25 mouse cellular contexts compared by ENCODE assay signal in the genomic region with DNA sequence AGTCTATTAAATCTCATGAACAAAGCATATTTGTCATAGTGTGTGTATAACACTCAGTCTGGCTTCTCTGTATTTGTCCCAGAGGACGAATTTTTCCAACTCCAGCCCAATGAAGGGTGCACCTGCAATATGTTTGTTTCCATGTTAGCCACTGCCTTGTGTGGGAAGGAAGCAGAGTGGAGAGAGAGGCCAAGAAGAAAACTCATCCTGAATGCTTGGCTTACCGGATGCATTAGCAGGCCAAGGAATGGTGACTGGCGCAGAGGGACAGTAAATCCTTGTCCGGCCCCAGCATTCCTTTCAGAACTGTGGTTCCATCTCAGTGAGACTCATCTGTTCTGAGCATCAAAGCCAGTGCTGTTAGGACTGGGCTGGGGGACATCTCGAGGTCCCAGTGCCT. TPM values are rescaled to one million over a fixed set of nuclear protein-coding genes. Genes with fewer than 3 reads are reported as not detected.
A peak's percentile ranks its signal among the peaks of the same experiment; 100 is the strongest.
DNase-seq lines count a peak whose midpoint lies in the region; ATAC-seq and TF ChIP-seq lines count a peak whose summit lies in the region.
"Had no signal": no experiment of that assay in that cellular context is flagged by ENCODE, and none has a peak within 500 bp of the region (broad histone marks: within the 10 kb centered on the region; RNA-seq: fewer than 3 reads in every experiment).

No protein-coding gene starts in this region.

- no peak overlapping the region for H3K27ac ChIP-seq in limb, embryonic 13.5 days
- no peak overlapping the region for H3K27ac ChIP-seq in limb, embryonic 10.5 days
- H3K27ac ChIP-seq in limb, embryonic 14.5 days (replicated peaks; ENCODE audit: low read depth, low read length), result no peak overlapping the region
- H3K27ac ChIP-seq: embryonic facial prominence, embryonic 10.5 days; embryonic facial prominence, embryonic 12.5 days; forebrain, embryonic 12.5 days had no signal

- H3K9ac ChIP-seq in limb, embryonic 13.5 days, result no peak overlapping the region
- no peak overlapping the region for H3K9ac ChIP-seq in limb, embryonic 14.5 days (ENCODE audit: low read depth, low read length, severe bottlenecking)
- H3K9ac ChIP-seq: embryonic facial prominence, embryonic 12.5 days; forebrain, embryonic 12.5 days had no signal

- no peak overlapping the region for H3K4me3 ChIP-seq in limb, embryonic 13.5 days
- H3K4me3 ChIP-seq in limb, embryonic 10.5 days, result no peak overlapping the region
- H3K4me3 ChIP-seq in limb, embryonic 14.5 days (replicated peaks; ENCODE audit: low read length), result no peak overlapping the region
- H3K4me3 ChIP-seq: embryonic facial prominence, embryonic 10.5 days; embryonic facial prominence, embryonic 12.5 days; forebrain, embryonic 12.5 days had no signal

- no peak for TF ChIP-seq POLR2A in limb, embryonic 14.5 days (IDR thresholded peaks at IDR 0.05; ENCODE audit: borderline replicate concordance, extremely low read depth, insufficient read depth, insufficient read length)

- H3K4me1 ChIP-seq in limb, embryonic 13.5 days, result peaks cover 18% of the 10 kb centered on the region
- peaks cover 13% of the 10 kb centered on the region for H3K4me1 ChIP-seq in limb, embryonic 10.5 days
- peaks cover 8% of the 10 kb centered on the region; the same call in 1 of the 2 replicates for H3K4me1 ChIP-seq in limb, embryonic 14.5 days (ENCODE audit: control insufficient read depth, insufficient read depth, low read length)
- H3K4me1 ChIP-seq: embryonic facial prominence, embryonic 10.5 days had no signal

- DNase-seq in gastrocnemius, adult 18-20 months (ENCODE audit: low spot score), result peak; percentile 39
- no peak for DNase-seq in gastrocnemius, postnatal 10 days
- DNase-seq in limb, embryonic 10.5 days (ENCODE audit: low spot score), result no peak
- DNase-seq in limb, embryonic 14.5 days (ENCODE audit: low spot score), result peak; percentile 50
- no peak for DNase-seq in cerebellum, adult 11 months
- no peak for DNase-seq in layer of hippocampus, postnatal 25 days (ENCODE audit: extremely low spot score in 1 of 2, low spot score in 1 of 2)
- DNase-seq: adrenal gland, adult 2 months; adrenal gland, postnatal 10 days; adrenal gland, postnatal 25 days; B cell, adult 2 months; cerebellum, adult 11-12 months; cerebellum, adult 2 months; cerebellum, adult 9-10 months; cerebellum, postnatal 10 days; cerebellum, postnatal 25 days had no signal

- WGBS in limb, embryonic 13.5 days, result 78% methylated on average over 5 of the region's 5 CpGs
- WGBS in limb, embryonic 10.5 days, result 91% methylated on average over 5 of the region's 5 CpGs
- WGBS in limb, embryonic 14.5 days, result 67% methylated on average over 5 of the region's 5 CpGs

- H3K36me3 ChIP-seq in limb, embryonic 13.5 days, result no peaks in the 10 kb centered on the region
- H3K36me3 ChIP-seq in limb, embryonic 10.5 days, result no peaks in the 10 kb centered on the region
- no peaks in the 10 kb centered on the region for H3K36me3 ChIP-seq in limb, embryonic 14.5 days (ENCODE audit: control insufficient read depth, insufficient read depth, low read length)
- H3K36me3 ChIP-seq: embryonic facial prominence, embryonic 10.5 days; embryonic facial prominence, embryonic 12.5 days; forebrain, embryonic 12.5 days; G1E had no signal

- H3K9me3 ChIP-seq in limb, embryonic 13.5 days, result no peaks in the 10 kb centered on the region; the same call in 1 of the 2 replicates
- no peaks in the 10 kb centered on the region for H3K9me3 ChIP-seq in limb, embryonic 10.5 days (replicated peaks)
- no peaks in the 10 kb centered on the region for H3K9me3 ChIP-seq in limb, embryonic 14.5 days (ENCODE audit: control insufficient read depth, low read length)
- H3K9me3 ChIP-seq: embryonic facial prominence, embryonic 12.5 days had no signal

- no peaks in the 10 kb centered on the region for H3K27me3 ChIP-seq in limb, embryonic 13.5 days
- H3K27me3 ChIP-seq in limb, embryonic 10.5 days (ENCODE audit: low read depth, poor library complexity, severe bottlenecking), result no peaks in the 10 kb centered on the region
- no peaks in the 10 kb centered on the region for H3K27me3 ChIP-seq in limb, embryonic 14.5 days (ENCODE audit: control insufficient read depth, insufficient read depth, low read length)
- H3K27me3 ChIP-seq: embryonic facial prominence, embryonic 12.5 days; forebrain, embryonic 12.5 days had no signal

- H3K4me2 ChIP-seq in limb, embryonic 13.5 days (replicated peaks), result no peak overlapping the region
- H3K4me2 ChIP-seq in limb, embryonic 14.5 days (replicated peaks; ENCODE audit: low read depth, low read length, severe bottlenecking), result no peak overlapping the region
- H3K4me2 ChIP-seq: embryonic facial prominence, embryonic 12.5 days; forebrain, embryonic 12.5 days had no signal

- ATAC-seq in limb, embryonic 13.5 days (ENCODE audit: low FRiP score, low read depth), result peak; percentile 53; the same call in 1 of the 2 replicates
- ATAC-seq in limb, embryonic 14.5 days (ENCODE audit: low FRiP score, low read depth), result peak; percentile 47; the same call in 1 of the 2 replicates
- ATAC-seq: activated CD4-positive, CD25-positive, alpha-beta regulatory T cell, adult 4 months; CD4-positive, CD25-positive, alpha-beta regulatory T cell, adult 4 months; forebrain, embryonic 14.5 days; forebrain, embryonic 16.5 days; Patski had no signal

RNA-seq across cellular contexts. Expression of a gene that starts 21.1 kb away (rescaled TPM):
- 10 to 100 TPM; 71.5 to 71.9 TPM for total RNA-seq in gastrocnemius, adult 18-20 months (2021)
- total RNA-seq in gastrocnemius, postnatal 10 days (2021), result 10 to 100 TPM; 91.1 to 92.9 TPM
- polyA plus RNA-seq in limb, embryonic 13.5 days (2015; fragmentation: Nextera tagmentation; extraction: Ambion mirVana), result 153 and 169 TPM in 2 replicates
- 7.4 and 21.8 TPM in 2 replicates for polyA plus RNA-seq in limb, embryonic 10.5 days (2016; fragmentation: Nextera tagmentation; extraction: Ambion mirVana)
- 152 and 158 TPM in 2 replicates for polyA plus RNA-seq in limb, embryonic 14.5 days (2012; rRNA removed)
- 168 and 173 TPM in 2 replicates for polyA plus RNA-seq in limb, embryonic 14.5 days (2014; fragmentation: Nextera tagmentation; extraction: Ambion mirVana)
- 10 to 100 TPM; 27.3 to 29.9 TPM for total RNA-seq in layer of hippocampus, postnatal 25 days (2021)
- polyA plus RNA-seq: activated CD4-positive, CD25-positive, alpha-beta regulatory T cell, adult 4 months; CD4-positive, CD25-positive, alpha-beta regulatory T cell, adult 4 months; G1E had no signal

Comparison
In these comparisons a context has a peak if more than half of its experiments do, and no peak if none do; other contexts are left out.
1. DNase-seq: peak in gastrocnemius, adult 18-20 months (single experiment) and limb, embryonic 14.5 days (single experiment); none in gastrocnemius, postnatal 10 days (single experiment), limb, embryonic 10.5 days (single experiment), cerebellum, adult 11 months (single experiment) and layer of hippocampus, postnatal 25 days (0 of 2).